Mouse (Mus musculus) frontal cortex, postnatal 14 days (tissue): ENCODE results near the gene Arl4d.

ENCODE experiments used
- DNase-seq, 2 experiments: peaks; one replicate each; pipeline ENCODE4 v3.0.0; 2022; ENCODE audit warnings: low spot score in 2 of 2

Arl4d gene

GRCm38 (mm10) chr11:101677655-101678054, 12.3 kb downstream of the Arl4d start:
- no peak for DNase-seq

- no peak for DNase-seq
These were observed 13.4 kb downstream of the Arl4d start for GRCm38 (mm10) chr11:101678770-101679169.

DNA sequence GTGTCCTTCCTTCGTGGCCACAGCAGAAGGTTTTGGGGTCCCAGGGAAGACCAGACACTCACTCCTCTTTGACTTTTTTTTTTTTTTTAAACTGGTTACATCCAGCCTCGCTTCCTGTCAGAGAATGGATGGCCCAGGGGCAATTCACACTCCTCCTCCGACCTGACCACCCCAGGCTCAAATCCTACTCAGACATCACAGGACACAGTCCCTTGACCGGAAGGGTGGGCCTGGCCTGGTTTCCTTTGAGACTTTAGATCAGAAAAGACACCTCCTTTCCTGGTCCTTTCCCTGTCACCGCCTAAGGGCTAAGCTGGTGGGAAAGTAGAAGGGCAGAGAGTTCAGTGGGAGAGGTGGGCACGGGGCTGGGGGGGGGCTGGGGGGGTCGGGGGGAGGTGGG, 14.6 kb downstream of the Arl4d start:
- no peak for DNase-seq

DNA sequence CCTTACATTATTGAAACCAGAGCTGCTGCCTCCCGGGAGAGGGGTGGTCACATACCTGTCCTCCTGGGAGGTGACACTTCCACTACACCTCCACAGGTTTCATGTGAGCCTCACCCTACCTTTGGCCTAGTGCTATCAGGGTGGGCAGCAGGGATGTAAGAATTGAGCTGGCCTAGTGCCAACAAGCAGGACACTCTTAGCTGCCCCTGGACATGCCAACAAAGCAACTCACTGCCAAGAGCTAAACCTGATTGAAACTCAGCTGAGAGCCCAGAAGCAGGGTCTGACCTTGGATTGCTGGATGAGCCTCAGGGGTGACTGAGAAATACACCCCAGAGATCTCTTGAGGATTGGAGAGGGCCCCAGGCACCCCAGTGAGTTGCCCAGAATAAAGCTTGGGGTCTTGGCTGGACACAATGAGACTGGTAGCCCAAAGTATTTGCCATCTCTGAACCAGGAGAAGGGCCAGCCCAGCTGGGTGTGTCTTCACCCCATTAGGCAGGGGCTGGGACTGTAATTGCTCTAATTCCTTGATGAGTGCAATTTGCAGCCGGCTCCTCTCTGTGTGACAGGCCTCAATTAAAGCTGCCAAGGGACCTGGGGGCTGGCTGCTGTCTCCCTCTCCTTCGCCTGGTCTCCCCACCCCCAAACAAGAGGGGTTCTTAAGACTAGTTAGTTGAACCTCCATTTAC, 15.4 kb downstream of the Arl4d start:
- DNase-seq = no peak

- DNase-seq = no peak
These were observed 16.6 kb downstream of the Arl4d start for GRCm38 (mm10) chr11:101681968-101682367.

DNA sequence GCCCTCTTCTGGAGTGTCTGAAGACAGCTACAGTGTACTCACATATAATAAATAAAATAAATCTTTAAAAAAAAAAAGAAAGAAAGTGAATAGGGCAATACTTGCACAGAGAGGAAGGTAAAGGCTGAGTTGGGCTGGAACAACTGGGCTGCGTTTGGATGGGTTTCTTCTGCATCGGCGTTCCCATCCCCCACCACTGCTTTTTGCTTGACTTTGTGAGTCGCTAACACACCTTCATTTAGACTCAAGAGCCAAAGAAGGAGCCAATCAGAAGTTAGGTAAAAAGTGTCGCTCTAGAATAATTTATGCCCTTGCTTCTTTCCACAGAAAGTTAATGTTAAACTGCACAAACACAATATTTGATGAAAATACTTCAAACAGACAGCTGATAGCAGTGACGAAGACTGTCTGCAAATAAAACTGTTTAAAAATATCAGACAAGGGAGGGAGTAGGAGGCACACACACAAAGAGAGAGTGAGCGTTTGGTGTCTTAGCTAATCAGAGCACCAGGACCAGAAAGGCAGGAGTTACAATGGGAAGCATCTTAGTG, 17.1 kb downstream of the Arl4d start:
- no peak for DNase-seq

GRCm38 (mm10) chr11:101687351-101688301, 22.3 kb downstream of the Arl4d start:
- DNase-seq = peak; percentile 80 to 85

DNA sequence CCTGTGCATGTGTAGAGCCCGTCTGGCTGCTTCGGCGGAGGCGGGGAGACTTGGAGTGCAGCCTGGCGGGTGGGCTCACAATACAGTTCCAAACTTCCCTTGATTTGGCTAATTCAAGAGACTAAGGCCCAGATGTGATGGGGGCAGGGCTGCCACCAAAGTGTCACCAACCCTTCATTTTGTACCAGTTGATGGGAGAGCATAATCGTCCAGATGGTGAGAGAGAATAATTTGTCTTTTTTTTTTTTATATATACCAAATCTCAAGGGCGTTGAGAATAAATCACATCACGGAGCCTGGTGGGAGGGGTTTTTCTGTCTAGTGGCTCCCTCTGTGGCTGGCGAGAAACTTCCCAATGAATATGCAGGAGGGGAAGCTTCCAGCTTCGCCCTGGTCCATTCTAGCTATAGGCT, 24.4 kb downstream of the Arl4d start:
- DNase-seq = peak; percentile 67 to 77

- DNase-seq = no peak
These were observed 25.0 kb downstream of the Arl4d start for GRCm38 (mm10) chr11:101690326-101690725.

GRCm38 (mm10) chr11:101695906-101696661, 30.7 kb downstream of the Arl4d start:
- peak in 1 of 2 experiments; percentile 27 for DNase-seq

DNA sequence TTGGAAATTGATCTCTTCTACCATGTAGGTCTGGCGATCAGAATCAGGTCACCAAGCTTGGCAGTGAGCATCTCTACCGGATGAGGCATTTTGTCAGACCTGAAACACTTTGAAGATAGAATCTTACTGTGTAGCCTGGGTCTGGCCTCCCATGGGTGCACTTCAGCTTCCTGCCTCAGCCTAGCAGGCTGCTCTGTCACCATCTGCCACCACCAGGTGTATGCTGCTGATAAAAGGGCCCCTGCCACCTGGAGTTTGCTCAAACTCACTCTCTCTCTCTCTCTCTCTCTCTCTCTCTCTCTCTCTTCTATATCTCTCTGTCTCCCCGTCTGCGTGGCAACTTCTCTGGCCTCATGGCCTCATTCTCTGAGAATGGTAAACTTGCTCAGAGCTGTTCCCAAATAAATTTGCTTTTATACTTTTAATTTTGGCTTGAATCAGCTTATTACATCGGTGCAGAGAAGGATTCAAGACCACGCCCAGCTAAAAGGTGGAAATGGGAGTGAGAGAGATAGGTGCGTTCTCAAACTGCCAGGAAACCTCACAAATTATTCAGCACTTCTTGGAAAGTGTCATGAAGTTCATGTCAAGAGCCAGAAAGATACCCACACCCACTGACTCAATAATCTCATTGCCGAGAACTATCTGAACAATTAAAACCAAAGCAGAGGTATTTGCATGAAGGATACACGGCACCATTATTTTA, 32.0 kb downstream of the Arl4d start:
- DNase-seq = no peak

GRCm38 (mm10) chr11:101698114-101698513, 32.8 kb downstream of the Arl4d start:
- DNase-seq = no peak

DNA sequence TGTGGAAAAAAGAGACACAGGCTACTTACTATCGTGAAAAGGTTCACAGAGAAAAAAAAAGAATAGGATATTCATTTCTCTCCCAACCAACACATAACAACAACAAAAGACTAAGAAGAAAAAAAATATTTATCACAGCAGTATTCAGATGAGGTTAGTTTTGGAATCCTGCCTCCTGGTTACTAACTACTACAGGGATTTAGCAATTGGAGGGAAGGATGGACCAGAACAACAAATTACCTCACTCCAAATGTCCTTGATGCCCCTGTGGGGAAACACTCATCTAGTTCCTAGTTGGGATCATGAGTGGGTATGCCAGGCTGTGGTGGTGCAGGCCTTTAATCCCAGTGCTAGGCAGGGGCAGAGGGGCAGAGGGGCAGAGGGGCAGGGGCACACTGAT, 34.2 kb downstream of the Arl4d start:
- no peak for DNase-seq

DNA sequence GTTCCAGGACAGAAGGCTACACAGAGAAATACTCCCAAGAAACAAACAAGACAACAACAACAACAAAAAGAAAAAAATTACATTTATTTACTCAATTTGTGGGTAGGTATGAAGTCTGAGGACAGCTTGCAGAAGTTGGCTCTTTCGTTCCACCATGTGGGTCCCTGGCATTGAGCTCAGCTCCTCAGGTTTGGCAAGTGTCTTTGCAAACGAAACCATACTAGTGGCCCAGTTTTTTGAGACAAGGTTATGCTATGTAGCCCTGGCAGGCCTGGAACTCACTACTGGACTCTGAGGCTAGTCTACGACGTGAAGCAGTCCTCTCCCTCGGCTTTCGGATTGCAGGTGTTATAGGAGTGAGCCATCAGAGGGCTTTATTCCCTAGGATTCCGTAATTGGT, 34.6 kb downstream of the Arl4d start:
- no peak for DNase-seq

GRCm38 (mm10) chr11:101700446-101700845, 35.1 kb downstream of the Arl4d start:
- DNase-seq = no peak

GRCm38 (mm10) chr11:101704081-101704480, 38.7 kb downstream of the Arl4d start:
- no peak for DNase-seq

- no peak for DNase-seq
These were observed 41.6 kb downstream of the Arl4d start for GRCm38 (mm10) chr11:101706764-101707448.

DNA sequence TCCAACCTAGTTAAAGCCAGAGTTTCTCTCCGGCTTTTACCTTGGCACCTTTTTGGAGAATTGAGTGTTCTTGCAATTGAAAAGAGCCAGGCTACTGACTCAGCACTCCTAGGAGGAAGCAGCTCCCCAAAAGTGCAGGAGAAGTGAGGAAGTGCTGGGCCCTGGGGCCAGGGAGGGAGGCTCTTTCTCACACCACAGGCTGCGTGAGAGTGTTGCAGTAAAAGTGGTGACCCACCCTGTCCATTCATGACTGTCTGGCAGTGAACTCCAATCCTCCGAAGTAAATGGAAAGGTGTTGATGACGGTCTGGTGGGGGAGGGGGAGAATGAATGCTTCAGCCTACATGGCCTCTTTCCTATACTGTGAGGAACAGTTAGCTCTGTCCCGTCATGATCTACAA, 43.1 kb downstream of the Arl4d start:
- no peak for DNase-seq

GRCm38 (mm10) chr11:101712811-101713210, 47.5 kb downstream of the Arl4d start:
- DNase-seq = no peak

- DNase-seq = no peak
These were observed 48.7 kb downstream of the Arl4d start for GRCm38 (mm10) chr11:101714012-101714411.
